Mouse (Mus musculus) lung, postnatal 0 days (tissue): ENCODE data around the gene Tcf7l2.

Experiments
- CTCF ChIP-seq: IDR thresholded peaks from 2 replicates; pipeline ENCODE4 v1.5.1; 2016; ENCODE audit warnings: antibody characterized with exemption, mild to moderate bottlenecking
- EP300 ChIP-seq: IDR thresholded peaks from 2 replicates; pipeline ENCODE4 v1.6.1; 2016; ENCODE audit warnings: antibody characterized with exemption, mild to moderate bottlenecking, control low read depth

GRCm38 (mm10) chr19:55759006-55759405, 17.4 kb downstream of the Tcf7l2 start:
- TF ChIP-seq CTCF, result no peak
- TF ChIP-seq EP300, result no peak
